Mouse (Mus musculus): Measurements from ENCODE around the gene Emg1.

GRCm38 (mm10) chr6:124699366-124699765 is 12.6 kb downstream of the Emg1 start:
- TF ChIP-seq POLR2A (IDR thresholded peaks at IDR 0.05; ENCODE audit: borderline replicate concordance, control insufficient read depth, low read depth, low read length) (no peak), CTCF (IDR thresholded peaks at IDR 0.05; ENCODE audit: control insufficient read depth, insufficient read depth, low read length) (no peak)
